Mouse (Mus musculus): Measurements from ENCODE around the gene Rcc2.

Rcc2 gene

DNA sequence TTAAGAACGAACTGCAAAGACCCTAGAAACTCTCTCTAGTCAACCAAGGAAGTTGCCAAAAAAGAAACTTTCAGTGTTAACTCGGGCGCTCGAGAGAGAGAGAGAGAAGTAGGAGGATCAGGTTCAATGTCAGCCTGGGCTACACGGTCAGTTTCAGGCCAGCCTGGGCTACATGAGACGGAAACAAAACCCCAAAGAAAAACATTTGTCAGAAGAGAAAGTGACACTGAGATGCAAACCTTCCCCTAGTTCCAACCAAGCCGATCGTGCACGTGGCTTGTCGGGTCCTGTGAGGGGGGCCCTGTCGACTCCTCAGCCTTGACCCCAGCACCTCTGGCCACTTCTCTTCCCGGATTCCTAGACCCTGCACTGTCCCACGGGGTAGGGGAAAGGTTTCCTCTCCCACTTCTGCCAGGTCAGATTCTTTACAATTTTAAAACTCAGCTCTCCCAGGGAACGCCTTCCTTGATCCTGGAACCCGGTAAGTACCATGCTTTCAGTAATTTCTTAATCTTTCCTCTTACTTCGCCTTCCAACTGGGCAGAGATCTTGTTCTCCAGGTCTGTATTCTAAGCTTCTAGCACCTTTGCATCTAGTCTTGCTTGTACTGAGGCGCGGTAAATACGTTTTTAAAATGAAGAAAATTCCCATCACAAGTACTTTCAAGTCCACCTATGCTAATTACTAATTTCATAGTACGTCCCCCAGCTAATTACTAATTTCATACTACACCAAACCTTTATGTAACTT, at the start of gene Rcc2:
Rcc2 (plus strand) TSS at position 273 of the 750 bp plus-strand sequence.
- in situ Hi-C loops (cut with MboI, MseI) = loop anchor here in 1 of 2 experiments (25.0 kb wide), 1 partner anchor 837 kb away; the partner anchor contains the start of gene Spen

DNA sequence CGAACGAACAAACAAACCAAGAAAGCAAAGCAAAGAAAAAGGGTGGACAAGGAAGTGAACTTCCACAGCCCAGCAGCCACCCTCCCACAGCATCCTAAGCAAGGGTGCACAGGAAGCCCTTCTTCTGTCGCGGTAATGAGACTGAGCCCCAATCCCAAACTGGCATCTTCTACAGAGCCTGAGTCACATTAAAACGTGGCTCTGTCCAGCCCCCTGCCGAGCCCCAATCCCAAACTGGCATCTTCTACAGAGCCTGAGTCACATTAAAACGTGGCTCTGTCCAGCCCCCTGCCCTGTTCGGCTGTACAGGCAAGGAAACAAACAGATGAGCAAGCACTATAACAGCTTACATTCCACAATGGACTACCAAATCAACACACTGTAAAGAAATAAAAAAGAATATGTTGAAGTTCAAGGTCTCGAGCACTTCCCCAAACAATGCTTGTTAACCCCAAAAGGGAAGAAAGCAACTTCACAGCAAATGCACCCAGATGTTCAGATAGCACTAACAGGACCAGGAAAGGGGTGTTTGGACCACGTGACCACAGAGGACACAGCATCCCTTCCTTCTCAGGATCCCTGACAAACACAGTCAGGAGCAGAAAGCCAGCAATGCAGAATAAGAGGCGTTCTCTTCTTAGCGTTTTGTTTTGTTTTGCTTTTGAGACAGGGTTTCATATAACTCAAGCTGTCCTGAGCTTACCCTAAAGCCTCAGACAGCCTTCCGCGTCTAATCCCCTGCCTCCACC, 46.3 kb upstream of the Rcc2 start:
- in situ Hi-C loops (cut with MboI, MseI) = loop anchor here in 1 of 2 experiments (5.0 kb wide), 1 partner anchor 1228 kb away; no protein-coding TSS in a partner anchor

DNA sequence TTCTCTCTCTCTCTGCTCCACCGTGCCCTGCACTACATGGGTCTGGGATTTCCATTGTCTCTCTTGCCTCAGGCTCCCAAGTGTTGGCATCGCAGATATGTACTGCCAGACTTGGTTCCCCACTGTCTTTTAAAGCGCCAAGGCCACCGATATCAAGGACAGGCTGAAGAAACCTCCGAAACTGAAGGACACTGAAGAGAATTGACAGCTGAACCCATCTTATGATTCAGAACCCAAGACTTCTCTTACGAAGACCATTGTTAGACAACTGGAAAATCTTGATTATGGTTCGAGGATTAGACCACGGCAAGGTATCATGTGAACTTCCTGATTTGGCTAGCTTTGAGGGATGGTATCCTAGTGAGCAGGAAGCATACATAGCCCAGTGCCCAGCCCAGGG, 45.5 kb upstream of the Rcc2 start:
- in situ Hi-C loops (cut with MboI, MseI) = loop anchor here in 1 of 2 experiments (5.0 kb wide), 1 partner anchor 1228 kb away; no protein-coding TSS in a partner anchor

DNA sequence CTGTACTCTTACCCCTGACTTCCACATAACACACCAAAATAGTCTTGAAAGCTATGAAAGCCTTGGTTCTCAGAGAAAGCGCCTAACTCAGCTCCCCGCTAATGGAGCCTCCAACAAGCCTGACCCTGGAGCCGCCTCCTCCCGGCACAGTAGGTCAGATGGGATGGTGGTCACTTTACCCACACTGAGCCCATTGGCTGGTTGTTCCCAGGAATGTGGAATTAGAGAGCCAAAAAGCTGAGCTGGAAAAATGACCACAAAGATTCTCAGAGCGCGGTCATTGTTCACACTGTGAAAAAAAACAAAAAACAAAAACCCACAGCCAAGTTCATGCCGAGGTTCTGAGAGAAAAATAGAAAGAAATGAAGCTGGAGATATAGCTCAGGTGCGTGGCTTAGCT, 43.8 kb upstream of the Rcc2 start:
- in situ Hi-C loops (cut with MboI, MseI) = no loop called here

DNA sequence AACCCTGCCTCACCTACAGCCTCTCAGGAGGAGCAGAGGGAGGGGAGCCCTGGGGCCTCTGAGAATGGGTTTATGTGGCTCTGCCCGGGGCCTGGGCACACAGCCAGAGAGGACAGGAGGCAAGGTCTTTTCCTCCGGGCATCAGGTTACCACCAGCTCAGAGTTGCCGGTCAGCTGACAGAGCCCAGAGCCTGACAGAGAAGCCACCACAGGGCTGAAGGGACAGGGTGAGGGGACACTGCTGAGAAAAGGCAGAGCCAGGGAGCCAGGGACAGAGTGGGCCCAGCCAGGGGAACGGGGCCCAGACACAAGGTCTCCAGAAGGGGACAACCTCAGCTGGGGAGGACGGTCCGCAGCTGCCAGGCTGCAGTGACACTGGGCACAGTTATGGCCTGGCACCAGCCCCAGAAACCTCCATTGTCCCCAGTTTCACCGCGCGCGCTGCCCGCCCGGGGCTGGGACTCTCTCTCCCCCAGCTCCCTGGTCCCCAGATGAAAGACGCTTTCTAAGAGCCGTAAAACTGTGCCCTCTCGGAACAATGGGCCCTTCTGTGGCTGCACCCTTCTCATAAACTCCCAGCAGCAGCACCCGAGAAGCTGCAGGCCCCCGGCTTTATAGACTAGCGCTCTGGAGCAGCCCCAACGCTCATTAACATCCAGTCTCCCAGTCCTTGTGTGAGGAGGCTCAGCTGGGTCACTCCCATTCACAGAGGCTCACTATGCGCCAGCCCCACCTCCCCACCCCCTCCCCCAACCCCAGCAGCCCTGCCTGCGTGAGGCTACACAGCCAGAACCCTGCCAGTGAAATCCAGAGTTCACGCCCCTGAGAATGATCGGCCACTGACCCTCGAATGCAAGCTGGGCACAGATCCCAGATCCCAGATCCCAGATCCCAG, 42.4 kb upstream of the Rcc2 start:
- in situ Hi-C loops (cut with MboI, MseI) = no loop called here

DNA sequence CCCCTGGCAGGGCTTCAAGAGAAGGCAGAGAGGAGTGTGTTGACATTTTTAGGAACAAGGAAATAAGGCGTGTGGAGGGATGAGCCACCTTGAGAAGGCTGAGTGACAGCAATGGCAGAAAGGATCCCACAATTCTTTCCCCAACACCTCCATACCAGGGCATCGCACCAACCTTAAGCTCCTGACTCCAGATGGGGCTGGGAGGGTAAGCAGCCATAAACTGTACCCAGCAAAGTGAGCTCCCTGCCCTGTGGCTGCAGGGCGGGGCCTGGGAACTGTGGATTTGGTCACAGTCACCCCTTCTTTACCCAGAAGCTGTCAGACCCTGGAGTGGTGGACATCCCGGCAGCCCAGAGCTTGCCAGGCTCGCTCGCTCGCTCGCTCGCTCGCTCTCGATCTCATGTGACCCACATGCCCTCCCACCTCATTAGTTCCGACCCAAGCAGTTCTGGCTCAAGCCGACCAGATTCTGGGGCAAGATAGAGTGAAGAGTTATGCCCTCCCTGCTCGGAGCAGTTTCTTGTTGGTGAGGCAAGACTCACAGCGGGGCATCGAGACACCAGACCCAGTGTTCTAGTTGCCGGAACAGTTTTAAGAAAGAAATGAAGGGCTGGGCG, 38.8 kb upstream of the Rcc2 start:
- in situ Hi-C loops (cut with MboI, MseI) = no loop called here

DNA sequence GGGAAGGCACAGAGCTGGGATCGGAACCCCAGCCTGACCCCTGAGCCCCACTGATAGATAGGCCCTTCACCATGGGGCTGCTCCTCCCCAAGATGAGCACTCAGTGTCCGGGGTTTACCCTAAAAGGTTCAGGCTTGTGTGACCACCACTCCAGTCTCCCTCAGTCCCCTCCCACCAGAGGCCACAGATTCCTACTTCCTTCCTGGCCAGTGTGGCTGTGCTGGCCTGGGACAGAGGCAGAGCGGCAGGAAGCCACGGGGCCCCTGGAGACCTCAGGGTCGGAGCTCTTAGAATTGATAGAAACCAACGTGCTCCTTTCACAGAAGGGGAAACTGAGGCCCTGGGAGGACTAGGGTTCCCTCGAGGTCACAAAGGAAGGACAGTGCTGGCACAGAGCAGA, 37.9 kb upstream of the Rcc2 start:
- in situ Hi-C loops (cut with MboI, MseI) = no loop called here

DNA sequence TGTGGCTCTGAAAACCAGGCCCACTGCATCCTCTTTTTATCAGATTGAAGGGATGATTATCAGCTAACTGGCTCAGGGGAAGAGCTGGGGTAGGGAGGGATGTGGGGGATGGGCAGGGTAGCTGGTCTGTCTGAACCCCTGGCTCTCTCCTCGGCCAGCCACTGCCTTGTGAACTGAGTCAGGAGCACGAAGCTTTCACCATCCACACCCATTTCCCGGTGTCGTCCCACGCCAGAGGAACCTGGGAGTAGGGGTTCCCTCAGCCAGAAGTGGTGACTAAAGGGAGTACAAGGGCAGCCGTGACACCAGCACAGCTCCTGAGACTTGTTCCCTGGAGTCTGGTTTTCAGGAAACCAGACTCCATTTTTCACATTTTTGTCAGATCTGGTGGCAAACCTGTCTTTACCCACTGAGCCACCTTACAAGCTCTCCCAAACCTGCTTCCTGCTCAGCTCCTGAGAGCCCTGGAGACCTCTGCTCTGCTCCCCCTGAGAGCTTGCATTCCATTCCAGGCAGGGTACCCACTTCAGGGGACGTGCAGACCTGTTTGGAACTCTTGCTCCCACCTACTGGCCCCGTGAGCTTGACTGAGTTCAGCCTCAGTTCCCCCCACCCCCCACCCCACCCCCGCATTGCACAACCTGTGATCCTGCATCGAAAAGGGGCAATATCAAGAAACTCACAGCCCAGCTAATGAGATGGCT, 37.3 kb upstream of the Rcc2 start:
- in situ Hi-C loops (cut with MboI, MseI) = no loop called here

DNA sequence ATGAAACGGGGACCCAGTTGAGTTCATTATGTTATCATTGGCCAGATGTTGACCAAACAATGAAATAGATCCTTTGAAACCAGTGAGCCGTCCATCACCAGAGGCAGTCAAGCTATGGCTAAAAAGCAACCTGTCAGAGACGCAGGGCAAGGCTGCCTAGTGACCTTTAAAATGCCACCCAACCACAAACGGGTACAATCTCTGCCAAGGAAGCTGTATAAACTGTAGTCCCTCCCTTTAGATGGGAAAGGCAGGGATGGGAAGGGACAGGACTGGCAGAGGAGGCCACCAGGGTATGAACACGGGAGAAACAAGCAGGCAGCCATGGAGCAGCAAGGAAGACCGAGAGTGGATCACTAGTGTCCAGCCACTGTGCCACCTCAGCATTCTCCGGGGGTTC, 35.3 kb upstream of the Rcc2 start:
- in situ Hi-C loops (cut with MboI, MseI) = no loop called here

DNA sequence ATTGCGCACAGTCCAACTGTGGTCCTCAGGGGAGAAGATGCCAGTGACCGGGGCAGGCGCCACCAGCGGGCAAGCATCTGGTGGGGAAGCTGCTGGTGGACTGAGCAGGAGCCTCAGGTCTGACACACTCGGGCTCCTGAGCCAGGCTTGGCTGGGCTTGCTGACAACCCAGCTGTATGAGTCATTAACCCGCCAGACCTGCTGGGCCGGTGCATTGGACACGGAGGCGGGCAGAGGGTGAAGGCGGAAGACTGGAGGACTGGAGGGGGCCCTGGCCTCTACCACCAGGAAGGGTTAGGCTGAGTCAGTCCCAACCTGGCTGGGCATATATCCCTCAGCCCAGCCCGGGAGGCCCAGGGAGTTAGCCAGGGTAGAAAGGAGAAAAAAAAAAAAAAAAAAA, 34.6 kb upstream of the Rcc2 start, which contains the start of gene Arhgef10l:
Arhgef10l (minus strand) TSS at position 253 of the 400 bp plus-strand sequence.
- in situ Hi-C loops (cut with MboI, MseI) = no loop called here

DNA sequence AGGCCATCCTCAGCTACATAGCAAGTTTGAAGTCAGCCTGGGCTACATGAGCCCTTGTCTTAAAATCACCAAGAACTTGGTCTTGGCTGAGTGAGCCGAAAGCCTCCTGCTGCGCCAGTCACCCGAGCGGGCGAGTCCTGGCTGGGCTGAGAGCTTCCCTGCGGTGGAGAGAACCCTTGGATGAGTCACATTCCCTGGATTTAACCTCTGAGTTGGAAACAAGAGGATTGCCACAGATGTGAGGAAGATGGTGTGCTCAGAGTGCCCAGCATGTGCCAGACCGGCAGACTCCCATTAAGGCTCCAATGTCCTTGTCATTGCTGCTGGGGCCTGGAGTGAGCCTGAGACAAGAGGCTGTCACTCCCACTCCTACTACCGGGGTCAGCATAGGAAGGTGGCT, 32.5 kb upstream of the Rcc2 start:
- in situ Hi-C loops (cut with MboI, MseI) = no loop called here

DNA sequence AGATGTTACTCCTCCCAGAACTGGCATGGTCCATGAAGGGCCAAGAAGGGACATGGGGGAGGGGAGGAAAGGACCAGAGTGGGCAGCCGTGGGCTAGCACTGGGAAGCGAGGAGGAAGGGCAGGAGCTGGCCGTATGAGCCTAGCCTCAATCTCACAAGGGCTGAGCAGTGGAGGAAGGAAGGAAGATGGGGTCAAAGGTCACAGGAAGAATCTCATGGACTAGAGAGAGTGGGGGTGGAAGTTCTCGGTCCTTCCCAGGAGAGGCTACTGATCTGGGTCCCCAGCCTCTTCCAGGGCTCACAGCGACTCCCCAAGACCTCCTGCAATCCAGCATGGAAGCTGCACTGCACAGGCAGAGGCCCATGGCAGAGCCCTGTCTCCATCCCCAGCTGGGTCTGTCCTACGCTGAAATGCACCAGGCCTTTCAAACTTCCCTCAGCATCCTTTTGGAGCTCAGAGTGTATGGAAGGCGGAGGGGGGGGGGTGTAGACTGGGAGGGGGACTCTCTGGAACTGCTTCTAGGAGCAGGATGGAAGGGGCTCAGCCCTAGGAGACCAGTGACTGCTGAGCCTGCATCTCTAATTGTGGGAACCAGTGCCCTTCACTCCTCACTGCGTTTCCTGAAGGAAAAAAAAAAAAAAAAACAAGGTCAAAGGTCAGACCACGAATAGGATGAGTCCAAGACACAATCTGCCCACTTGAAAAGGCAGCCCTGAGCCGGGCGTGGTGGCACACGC, 26.6 kb upstream of the Rcc2 start:
- in situ Hi-C loops (cut with MboI, MseI) = no loop called here

DNA sequence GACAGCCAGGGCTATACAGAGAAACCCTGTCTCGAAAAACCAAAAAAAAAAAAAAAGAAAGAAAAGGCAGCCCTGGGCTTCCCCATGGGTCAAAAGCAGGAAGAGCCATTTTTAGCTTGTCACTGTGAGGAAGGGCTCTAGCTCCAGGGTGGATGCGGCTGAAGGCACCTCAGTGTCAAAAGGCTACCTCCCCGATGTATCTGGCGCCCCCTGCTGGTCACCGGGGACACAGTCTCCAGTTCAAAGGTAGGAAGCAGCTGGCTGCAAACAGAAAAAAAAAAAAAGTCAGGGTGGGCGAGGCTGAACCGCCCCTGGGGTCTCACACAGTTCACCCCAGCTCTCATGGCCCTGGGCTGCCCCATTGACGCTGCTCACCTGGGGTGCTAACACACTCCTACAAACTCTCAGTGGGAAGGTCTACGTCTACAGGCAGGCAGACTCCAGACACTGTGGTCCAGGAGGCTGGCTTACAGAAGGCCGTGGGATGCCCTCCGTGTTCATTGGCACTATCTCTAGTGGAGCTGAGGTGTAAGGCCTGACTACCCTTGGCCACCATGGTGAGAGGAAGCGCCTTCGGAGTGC, 25.9 kb upstream of the Rcc2 start:
- in situ Hi-C loops (cut with MboI, MseI) = no loop called here

DNA sequence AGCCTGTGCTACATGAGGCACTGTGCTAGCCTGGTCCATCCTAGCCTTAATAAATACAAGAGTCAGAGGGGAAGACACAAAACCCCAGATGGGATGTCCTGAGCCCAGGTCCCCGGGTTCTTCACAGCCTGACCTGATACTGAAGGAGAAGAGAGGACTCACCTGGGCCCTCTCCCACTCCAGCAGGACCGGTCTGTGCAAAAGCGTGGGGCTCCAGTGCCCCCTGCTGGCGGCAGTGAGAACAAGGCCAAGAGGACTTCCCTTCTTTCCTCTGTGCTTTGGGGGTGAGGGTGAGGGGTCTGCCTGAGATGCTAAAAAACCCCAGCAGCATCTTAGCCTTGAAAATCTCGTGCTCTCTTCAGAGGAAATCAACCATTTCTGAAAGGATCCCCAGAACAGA, 21.3 kb upstream of the Rcc2 start:
- in situ Hi-C loops (cut with MboI, MseI) = loop anchor here (5.0 kb wide), 4 partner anchors 33 to 127 kb away; no protein-coding TSS in a partner anchor

DNA sequence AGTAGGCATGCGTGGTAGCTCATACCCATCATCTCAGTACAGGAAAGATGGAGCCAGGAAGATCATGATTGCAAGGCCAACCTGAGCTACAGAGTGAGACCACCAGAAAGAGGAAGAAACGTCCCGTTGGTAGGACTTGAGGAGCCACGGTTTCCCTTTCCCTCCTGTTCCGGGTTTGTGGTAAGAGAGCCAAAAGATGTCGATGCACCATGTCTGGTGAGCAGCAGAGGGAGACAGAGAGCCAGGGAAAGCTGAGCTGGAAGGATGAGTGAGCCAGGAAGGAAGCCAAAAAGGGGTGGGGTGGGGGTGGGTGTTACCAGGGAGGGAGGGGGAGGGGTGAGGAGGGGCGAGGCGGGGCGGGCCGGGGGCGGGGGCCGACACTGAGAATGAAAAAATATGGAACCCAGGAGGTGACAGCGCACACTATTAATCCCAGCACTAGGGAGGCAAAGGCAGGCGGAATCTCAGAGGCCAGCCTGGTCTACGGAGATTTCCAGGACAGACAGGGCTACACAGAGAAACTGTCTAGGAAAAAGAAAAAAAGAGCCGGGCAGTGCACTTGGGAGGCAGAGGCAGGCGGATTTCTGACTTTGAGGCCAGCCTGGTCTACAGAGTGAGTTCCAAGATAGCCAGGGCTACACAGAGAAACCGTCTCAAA, 20.5 kb upstream of the Rcc2 start:
- in situ Hi-C loops (cut with MboI, MseI) = loop anchor here (5.0 kb wide), 4 partner anchors 32 to 128 kb away; no protein-coding TSS in a partner anchor

DNA sequence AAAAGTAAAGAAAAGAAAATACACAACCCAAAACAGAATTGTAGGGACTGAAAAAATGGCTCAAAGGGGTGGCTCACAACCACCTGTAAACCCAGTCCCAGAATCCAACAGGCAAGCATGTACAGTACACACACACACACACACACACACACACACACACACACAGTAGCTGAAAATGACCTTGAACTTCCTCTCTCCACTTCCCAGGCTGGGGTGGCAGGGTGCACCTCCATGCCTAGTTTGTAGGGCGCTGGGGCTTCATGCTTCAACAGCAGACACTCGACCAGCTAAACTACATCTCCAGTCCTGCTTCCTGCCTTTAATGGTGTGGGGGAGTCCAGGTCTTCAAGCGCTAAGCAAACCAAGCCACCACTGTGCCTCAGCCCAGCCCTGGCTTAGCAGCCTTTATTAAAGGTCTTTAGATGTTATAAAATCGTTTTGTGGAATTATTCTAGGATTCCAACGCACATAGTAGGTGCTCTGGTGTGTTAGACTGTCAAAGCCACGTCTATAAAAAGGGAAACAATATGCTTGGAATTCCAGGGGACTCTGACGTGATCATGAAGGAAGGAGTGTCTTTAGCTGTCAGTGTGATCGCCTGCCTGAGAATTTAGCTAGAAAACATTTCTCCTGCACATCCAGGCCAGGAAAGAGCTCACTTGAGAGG, 19.5 kb upstream of the Rcc2 start:
- in situ Hi-C loops (cut with MboI, MseI) = no loop called here

DNA sequence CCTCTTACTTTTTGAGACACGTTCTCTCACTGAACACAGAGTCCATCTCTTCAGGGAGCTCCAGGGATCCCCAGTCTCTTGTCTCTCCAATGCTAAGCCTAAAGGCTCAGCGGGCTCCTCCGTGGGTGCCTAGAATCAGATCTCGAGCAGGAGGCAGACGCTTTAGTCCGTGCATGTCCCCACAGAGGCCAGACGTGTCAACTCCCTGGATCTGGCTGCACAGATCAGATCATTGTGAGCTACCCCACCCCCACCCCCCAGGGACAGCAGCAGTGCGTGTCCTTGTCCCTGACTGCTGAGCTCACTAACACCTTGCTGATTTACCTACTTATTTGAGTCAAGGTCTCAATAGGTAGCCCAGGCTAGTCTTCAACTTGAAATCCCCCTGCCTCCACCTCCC, 16.7 kb upstream of the Rcc2 start:
- in situ Hi-C loops (cut with MboI, MseI) = no loop called here

DNA sequence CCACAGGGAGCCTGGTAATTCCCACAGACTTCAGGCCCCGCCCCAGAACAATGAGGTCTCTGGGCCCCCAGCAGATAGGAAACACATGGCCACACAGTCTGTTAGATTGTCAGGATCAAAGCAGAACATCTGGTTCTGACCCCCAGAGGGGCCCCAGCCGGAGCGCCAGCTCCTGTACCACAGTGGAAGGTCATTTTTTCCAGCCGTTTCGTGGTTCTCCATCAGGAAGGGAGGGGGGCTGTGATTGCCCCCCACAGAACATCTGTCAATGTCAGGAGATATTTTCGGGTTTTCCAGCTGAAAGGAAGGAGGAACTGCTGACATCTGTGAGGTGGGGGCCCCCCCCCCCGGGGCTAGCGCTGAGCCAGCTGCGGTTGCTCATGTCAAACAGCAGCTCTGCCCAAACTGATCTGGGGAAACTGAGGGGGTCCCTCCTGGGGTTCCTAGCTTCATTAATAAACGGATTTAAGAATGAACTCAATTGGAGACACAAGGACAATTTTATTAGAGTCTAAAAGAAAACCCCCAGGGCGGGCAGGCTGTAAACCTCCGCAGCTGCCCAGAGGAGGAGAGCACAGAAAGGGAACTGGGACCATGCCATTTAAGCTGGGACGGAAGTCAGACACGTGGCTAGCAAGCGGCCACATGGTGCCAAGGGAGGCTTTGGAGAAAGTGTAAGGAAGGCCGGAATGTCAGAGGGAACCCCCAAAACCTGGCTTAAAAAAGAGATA, 16.0 kb upstream of the Rcc2 start:
- in situ Hi-C loops (cut with MboI, MseI) = no loop called here

All from T-helper 17 cell (primary cell).